Mouse (Mus musculus) mouse embryonic stem cell (cell line): ENCODE measurements at regions not wholly inside any gene's neighbourhood (a gene's known extent, or its start where the extent isn't known, plus 50 kb on each side); places are given as distances from the start of the nearest gene placed in this dataset.

ENCODE experiments used
- in situ Hi-C, 2 experiments: fragments of 300-500 bp; cut with MboI; formaldehyde crosslinking; loops; 1 replicate in 1 of 2; 3 replicates in 1 of 2; pipeline ENCODE4 v1.14.3; 2019 to 2020; ENCODE audit warnings: low sequenced_read_pairs in 2 of 2, low pct_unique_long_range_greater_than_20kb in 1 of 2, mixed read lengths in 1 of 2; ENCODE audit not compliant: unreplicated experiment in 1 of 2

DNA sequence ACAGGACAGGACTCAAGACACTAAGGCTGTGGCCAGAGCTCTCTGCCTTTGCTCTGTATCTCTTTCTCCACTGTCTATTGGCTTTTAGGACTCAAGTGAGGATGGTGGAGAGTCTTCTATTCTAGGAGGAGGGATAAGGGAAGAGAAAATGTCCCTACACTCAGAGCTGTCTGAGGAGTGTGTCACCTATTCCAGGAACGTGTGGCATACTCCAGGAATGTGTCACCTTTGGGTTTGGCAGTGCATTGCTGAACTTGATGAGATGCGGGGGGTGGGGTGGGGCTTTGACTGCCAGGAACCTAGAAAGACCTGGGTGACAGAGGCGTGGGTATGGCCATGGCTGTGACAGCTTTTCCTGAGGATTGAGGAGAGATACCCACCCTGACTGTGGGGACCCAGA, 237.1 kb upstream of the Dio3 start:
- in situ Hi-C loops = no loop called here

GRCm38 (mm10) chr12:110044266-110044665, 234.6 kb upstream of the Dio3 start:
- in situ Hi-C loops = no loop called here

DNA sequence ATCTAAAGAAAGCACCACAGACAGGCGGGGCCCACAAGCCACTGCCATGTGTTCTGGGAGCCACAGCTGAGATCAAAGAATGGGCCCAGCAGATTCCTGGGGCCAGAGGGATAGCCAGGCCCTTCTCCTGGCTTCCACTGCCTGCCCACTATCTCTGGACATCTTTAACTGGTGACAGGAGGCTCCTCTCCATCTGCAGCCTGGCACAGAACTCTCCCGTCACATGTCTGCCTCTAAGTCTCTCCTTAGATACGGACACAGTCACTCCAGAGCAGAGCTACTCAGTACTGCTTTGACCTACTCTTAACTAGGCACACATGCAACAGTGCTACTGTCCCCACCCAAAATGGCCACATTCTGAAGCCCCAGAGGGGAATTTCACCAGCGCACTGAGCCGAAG, 234.1 kb upstream of the Dio3 start:
- in situ Hi-C loops = no loop called here

DNA sequence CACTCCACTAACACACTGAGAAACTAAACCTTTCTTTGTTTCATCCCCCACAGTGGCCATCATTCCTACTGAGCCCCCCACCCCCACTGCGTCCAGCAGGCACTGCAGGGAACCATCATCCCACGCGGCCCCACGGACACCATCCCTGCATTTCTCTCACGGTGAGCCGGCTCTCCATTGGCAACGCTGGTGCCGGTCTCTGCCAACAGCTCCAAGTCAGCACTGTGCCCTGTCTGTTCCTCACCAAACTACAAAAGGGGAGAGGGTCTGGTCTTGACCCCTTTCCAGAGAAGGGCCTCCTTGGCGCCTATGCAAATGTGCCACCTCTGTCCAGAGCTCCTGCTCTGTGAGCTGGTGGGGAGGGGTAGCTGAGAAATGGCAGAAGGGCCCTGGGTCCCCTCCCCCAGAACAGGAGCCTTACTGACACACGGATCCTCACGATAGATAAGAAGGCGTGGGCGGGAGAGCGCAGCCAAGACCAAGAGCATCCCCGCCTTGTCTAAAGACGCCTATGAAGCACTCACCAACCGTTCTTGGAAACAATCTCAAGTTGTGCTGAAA, 233.0 kb upstream of the Dio3 start:
- in situ Hi-C loops = no loop called here

DNA sequence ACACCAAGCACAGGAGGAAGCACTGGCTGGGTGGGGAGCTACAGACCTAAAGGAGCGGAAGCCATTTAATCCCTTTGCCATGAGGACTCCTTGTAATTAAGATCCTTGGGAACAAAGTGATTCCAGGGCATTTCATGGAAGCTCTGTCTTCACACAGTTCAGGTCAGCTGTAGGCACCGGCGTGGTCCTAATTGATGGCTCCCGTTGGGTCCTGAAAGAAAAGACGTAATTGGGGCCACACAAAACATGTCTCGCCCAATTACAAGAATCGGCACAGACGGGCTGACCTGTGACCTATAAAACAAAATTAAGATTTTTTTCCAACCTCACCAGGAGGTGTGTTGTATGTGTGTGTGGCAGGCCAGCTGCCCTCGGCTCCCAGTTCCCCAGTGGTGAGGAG, 232.3 kb upstream of the Dio3 start:
- in situ Hi-C loops = no loop called here

GRCm38 (mm10) chr12:110047466-110048250, 231.2 kb upstream of the Dio3 start:
- in situ Hi-C loops = no loop called here

GRCm38 (mm10) chr12:110049154-110049736, 229.6 kb upstream of the Dio3 start:
- in situ Hi-C loops = no loop called here

DNA sequence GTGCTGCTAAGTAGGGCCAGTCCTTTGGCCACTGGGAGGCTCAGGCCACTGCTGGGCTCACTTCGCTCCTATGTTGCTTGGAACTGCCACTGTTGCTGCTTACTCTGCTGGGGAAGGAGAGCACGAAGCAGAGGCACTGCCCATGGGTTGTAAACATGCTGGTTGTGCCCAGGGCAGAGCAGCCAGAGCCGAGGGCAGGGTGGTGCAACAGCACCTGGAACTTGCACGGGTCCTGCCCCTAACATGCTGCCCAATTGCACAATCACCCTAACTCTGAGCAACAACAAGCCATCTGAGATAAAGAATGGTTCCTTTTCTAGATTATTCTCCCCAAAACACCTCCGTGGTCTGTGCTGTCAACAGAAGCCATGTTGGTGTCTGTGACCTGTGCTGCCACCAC, 219.5 kb upstream of the Dio3 start:
- in situ Hi-C loops = no loop called here

DNA sequence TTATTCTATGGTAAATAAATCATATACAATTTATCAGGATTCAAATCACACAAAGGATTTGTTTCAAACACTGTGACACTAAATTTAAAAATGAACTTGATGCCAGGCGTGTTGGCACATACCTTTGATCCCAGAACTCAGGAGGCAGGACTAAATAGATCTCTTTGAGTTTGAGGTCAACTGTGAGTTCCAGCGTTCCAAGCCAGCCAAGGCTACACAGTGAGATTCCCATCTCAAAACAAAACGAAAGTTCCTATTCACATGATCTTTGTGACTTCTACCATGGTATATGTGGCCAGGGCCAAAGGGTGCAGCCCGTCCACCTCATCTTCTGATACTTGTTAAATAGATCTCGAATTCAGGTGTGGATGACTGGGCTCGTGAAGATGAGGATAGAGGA, 216.9 kb upstream of the Dio3 start:
- in situ Hi-C loops = no loop called here

GRCm38 (mm10) chr12:110063013-110063412, 215.9 kb upstream of the Dio3 start:
- in situ Hi-C loops = no loop called here

DNA sequence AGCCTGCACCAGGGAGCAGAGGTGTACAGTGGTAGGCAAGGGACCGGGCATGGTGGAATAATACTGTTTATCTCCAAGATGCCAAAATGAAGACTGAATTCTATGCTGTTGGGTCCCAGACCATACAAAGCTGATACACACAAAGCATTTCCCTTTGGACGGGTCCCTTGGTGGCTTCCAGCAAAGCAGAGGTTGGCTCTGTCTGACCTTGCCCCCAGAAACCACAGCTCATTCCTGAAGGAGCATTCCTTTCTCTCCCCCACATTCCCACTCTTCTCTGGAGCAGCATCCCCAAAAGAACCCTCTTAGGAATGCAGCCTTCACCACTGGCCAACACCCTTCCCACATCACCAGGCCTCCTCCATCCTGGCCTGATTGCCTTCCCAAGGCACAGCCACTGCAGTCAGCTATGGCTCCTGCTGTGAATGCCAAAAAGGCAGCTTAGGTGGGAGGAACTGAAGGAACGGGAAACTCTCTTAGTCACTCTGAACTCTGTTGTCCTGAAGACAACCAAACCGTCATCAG, 212.4 kb upstream of the Dio3 start:
- in situ Hi-C loops = no loop called here

GRCm38 (mm10) chr12:110070506-110070905, 208.4 kb upstream of the Dio3 start:
- in situ Hi-C loops = no loop called here

DNA sequence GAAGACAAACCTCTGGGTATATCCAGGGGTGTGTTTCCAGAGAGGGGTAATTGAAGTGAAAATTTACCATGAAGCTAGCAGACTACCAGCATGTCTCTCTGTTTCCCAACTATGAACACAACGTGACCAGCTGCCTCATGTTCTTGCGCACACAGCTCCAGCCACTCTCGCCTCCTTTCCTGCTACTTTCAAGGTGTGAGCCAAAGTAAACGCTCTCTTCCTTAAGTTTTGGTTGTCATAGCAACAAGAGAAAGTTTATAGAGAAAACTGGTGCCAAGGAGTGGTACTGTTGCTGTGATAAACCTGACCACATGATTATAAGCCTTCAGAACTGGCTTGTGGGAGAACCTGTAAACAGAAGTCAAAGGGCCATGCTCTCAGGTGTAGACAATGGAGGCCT, 207.0 kb upstream of the Dio3 start:
- in situ Hi-C loops = no loop called here

DNA sequence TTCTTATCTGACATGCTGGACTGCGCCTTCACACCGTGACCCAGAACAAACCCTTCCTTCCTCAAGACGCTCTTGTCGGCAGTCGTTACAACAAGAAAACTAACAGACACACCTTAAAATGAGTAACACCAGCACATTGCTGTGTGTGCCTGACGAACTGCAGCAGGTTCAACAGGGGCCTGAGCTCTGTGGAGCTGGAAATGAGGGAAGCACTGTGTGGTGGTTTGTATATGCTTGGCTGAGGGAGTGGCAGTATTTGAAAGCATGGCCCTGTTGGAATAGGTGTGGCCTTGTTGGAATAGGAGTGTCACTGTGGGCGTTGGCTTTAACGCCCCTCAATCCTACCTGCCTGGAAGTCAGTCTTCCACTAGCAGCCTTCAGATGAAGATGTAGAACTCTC, 203.9 kb upstream of the Dio3 start:
- in situ Hi-C loops = no loop called here

GRCm38 (mm10) chr12:110077211-110077884, 201.5 kb upstream of the Dio3 start:
- in situ Hi-C loops = no loop called here

GRCm38 (mm10) chr12:110078081-110078505, 200.8 kb upstream of the Dio3 start:
- in situ Hi-C loops = no loop called here

DNA sequence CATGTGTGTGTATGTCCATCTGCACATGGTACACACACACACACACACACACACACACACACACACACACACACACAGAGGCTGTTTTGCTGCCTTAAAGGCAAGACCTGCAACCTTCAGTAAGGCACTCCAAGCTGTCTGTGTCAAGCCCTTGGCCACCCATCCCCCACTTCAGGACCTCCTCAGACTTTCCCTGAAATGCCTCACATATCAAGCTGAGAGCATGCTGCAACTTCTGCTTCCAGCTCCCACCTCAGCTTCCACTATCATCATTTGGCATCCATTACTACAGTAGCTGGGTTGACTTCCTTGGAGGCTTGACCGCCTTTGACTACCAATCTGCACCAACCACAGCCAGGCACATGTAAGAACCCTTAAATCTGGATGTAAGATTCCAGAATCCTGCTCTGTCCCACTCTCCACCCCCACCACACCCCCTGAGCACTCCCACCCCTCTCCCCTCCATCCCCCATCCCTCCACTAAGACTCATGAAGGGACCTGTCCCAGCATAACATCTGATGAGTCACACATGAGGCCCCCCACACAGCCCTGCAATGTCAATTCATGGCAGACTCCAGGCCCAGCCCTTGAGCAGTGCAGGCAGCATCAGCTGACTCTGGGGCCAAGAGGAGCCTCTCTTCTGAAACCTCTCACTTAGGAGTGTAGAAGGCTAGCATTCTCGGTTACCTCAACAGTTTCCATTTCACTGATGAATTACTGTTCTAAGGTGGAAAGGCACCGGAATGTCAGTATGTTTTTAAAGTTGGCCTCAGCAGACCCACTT, 196.8 kb upstream of the Dio3 start:
- in situ Hi-C loops = no loop called here

- in situ Hi-C loops = no loop called here
Observed at GRCm38 (mm10) chr12:110082921-110083320, 195.9 kb upstream of the Dio3 start.

GRCm38 (mm10) chr12:110083471-110083870, 195.4 kb upstream of the Dio3 start:
- in situ Hi-C loops = no loop called here
